Mouse (Mus musculus) adrenal gland (tissue): ENCODE data around the gene Kcnk1.

Experiments
- intact Hi-C: fragments of 180-260 bp; cut with DNase I; formaldehyde crosslinking; loops from one replicate; pipeline ENCODE4 v1.15.1; 2025

The Kcnk1 gene

DNA sequence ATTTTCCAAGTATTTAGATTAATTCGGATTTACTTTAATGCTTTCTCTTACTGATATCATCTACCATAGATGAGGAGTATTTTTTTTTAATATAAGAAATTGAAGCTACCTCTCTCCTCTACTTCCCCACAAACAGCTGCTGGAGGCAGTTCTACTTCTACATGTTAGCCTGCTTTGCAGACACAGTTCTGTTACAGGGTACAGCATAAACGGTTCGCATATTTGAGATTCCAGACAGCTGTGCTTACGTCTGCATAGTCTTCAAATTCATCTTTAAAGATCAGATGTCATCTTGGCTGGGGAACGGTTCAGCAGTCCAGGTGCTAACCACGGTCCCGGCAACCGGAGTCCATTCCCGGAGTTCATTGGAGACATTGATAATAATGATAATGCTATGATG, 1.3 kb upstream of the Kcnk1 start:
- intact Hi-C loops: no loop called here

- intact Hi-C loops: no loop called here
Observed at GRCm38 (mm10) chr8:125996031-125996839, 1.3 kb downstream of the Kcnk1 start.

- intact Hi-C loops: no loop called here
Observed at GRCm38 (mm10) chr8:125996980-125997379, 2.0 kb downstream of the Kcnk1 start.

- intact Hi-C loops: no loop called here
Observed at GRCm38 (mm10) chr8:125997550-125997949, 2.6 kb downstream of the Kcnk1 start.

GRCm38 (mm10) chr8:125999842-126000395, 4.9 kb downstream of the Kcnk1 start:
- intact Hi-C loops: no loop called here

GRCm38 (mm10) chr8:126003546-126003945, 8.6 kb downstream of the Kcnk1 start:
- intact Hi-C loops: no loop called here

- intact Hi-C loops: no loop called here
Observed at GRCm38 (mm10) chr8:126004953-126005352, 10.0 kb downstream of the Kcnk1 start.

- intact Hi-C loops: no loop called here
Observed at GRCm38 (mm10) chr8:126006310-126006990, 11.5 kb downstream of the Kcnk1 start.

DNA sequence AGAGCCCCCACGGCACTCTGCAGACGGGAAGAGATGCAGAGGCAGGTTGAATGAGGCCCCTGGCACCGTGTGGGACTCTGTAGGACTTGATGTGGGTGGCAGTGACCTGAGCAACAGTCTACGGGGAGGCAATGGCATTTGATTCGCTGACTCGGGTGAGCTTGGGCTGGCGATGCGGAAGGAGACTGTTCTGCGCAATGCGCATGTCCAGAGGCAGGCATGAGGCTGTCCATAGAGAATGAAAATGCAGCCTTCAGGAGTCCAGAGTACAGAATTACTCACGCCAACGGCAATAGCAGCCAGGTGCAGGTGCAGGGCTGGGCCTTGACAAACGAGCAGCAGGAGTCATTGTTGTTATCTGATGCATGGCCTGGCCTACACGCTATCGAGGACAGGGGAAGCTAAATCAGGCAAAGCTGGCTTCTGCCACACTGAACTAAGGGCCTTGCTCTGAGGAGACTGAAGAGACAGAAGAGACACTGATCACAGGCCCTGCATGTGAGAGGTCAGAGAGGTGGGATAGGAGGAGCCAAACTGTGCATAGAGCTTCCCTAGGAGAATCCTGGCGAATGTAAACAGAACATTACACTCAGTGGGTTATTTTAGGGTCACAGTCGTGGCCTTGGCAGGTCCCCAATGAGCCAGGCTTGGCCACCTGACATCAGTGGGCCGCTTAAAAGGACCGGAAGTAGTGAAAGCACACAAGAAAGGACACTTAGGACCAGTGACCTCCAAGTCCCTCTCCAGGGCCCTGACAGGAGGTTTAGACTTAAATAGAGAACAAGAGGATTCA, 12.8 kb downstream of the Kcnk1 start:
- intact Hi-C loops: no loop called here

DNA sequence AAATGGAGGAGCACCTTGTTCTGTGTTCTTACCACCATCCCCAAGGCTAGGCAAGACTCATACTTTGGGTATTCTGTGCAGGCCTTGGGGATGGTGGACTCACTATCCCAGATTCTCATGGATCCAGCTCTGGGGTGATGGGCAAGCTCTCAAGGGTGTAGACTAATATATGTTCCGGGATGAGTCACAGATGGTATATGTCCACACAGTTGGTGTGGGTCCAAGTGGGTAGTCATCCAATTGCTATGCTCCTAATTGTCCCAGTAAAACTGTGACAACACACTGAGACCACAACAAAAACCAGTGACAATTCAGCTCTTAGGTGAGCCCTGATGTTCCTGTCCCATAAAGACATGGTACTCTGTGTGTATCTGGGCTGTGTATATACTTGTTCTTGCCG, 14.0 kb downstream of the Kcnk1 start:
- intact Hi-C loops: no loop called here

- intact Hi-C loops: no loop called here
Observed at GRCm38 (mm10) chr8:126010900-126011299, 15.9 kb downstream of the Kcnk1 start.

DNA sequence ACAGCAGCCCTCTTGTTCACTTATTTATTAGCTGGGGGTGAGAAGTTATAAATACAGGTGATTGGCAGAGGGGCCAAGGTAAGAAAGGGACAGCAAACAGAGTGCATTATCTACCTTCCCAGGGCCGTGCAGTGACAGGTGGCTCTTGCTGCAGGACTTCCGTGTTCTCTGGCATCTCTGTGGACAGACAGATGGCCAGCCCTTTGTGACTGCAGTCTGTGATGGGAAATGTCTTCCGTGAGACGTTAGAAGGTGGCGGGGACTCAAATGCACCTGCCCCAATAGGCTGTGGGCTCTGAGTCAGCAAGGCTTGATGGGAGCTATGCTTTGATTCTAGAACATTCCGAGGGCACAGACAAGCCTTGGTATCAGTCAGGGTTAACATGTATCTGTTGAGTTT, 17.4 kb downstream of the Kcnk1 start:
- intact Hi-C loops: no loop called here

- intact Hi-C loops: no loop called here
Observed at GRCm38 (mm10) chr8:126013646-126014045, 18.7 kb downstream of the Kcnk1 start.

GRCm38 (mm10) chr8:126021932-126022331, 27.0 kb downstream of the Kcnk1 start:
- intact Hi-C loops: no loop called here

DNA sequence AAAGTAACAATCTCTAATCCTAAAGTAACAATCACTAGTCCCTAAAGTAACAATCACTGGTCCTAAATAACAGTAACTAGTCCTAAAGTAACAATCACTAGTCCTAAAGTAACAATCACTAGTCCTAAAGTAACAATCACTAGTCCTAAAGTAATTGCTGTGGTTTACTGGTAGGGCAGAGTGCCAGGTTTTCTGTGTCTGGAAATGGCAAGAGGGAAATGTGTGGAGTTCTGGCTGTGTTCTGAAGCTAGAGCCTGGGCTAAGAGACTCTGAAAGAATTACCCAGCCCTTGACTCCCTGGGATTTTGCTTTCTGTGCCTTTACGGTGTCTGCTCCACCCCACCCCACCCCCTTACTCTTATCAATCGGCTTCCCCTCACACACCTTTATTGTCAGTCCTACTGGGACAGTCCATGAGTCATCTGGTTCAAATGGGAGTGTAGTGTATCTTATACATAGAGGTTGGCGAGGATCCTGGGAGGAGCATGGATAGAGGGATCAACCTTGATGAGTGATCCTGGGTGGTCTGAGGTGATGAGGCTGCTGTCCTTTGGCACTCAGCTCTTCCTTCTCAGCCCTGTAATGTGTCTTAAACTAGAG, 28.8 kb downstream of the Kcnk1 start:
- intact Hi-C loops: no loop called here

GRCm38 (mm10) chr8:126024891-126025290, 29.9 kb downstream of the Kcnk1 start:
- intact Hi-C loops: no loop called here

GRCm38 (mm10) chr8:126026121-126026520, 31.2 kb downstream of the Kcnk1 start:
- intact Hi-C loops: no loop called here

DNA sequence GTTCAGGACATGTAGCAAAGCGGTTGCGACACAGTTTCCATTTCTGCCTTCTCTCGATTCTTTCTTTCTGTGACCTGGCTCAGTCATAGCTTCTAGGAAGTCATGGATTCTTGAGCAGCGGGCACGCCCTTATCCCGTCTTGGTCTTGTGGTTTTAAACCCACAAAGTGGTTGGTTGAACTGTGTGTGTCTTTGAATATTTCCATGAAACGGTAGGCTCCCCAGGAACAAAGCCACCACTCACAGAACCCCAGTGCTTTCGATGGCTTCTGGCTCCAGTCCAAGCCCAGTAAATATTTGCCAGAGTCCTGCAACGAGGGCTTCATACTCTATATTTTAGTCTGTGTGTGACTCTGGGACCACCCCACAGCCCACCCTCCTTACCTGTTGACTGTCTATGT, 31.6 kb downstream of the Kcnk1 start:
- intact Hi-C loops: no loop called here

GRCm38 (mm10) chr8:126027486-126027885, 32.5 kb downstream of the Kcnk1 start:
- intact Hi-C loops: no loop called here

- intact Hi-C loops: no loop called here
Observed at GRCm38 (mm10) chr8:126028941-126029340, 34.0 kb downstream of the Kcnk1 start.

DNA sequence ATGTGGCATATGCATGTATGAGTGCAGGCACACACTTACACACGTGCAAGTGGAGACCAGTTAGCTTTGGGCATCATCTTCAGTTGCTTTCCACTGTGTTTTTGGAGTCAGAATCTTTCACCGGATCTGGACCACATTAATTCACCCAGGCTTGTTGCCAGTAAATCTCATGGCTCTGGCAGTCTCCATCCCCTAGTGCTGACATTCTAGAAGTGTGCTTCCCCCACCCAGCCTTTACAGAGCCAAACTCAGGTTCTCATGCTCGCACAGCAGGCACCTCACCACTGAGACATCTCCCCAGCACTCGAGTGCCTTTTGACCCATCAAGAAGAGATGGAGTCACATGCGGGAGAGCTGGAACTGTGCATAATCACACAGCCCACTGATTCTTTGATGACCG, 37.8 kb downstream of the Kcnk1 start:
- intact Hi-C loops: no loop called here
